Mouse (Mus musculus): ENCODE measurements at regions not wholly inside any gene's neighbourhood (a gene's known extent, or its start where the extent isn't known, plus 50 kb on each side); places are given as distances from the start of the nearest gene placed in this dataset.

- TF ChIP-seq EP300 (IDR thresholded peaks at IDR 0.05; ENCODE audit: insufficient read depth, low read depth, low read length) (no peak), POLR2A (IDR thresholded peaks at IDR 0.05; ENCODE audit: insufficient read depth, low read depth, low read length) (no peak)
Measured at GRCm38 (mm10) chr3:58167761-58168290, 246.7 kb upstream of the Tsc22d2 start.
